Mouse (Mus musculus) stomach, embryonic 14.5 days (tissue): Measurements from ENCODE around the gene Cmah. TPM values are rescaled to one million over a fixed set of nuclear protein-coding genes. Genes with fewer than 3 reads are reported as not detected.

Source experiments
- ATAC-seq: fragments of 200-750 bp; cut with Nextera tagmentation; 2 replicates; pipeline ENCODE4 v1.8.0; 2017; ENCODE audit warnings: low read depth, moderate TSS enrichment; ENCODE audit not compliant: insufficient number of reproducible peaks, insufficient read depth, low FRiP score
- H3K27ac ChIP-seq: fragments of 300-500 bp; sonication (generic); 2 replicates; pipeline ENCODE4 v1.5.1; 2014; ENCODE audit warnings: mild to moderate bottlenecking, low read length, moderate library complexity, mixed read lengths
- H3K27me3 ChIP-seq: fragments of 300-500 bp; sonication (generic); 2 replicates; pipeline ENCODE4 v1.6.1; 2014; ENCODE audit warnings: low read length, control low read depth, mixed read lengths; ENCODE audit not compliant: control insufficient read depth, insufficient read depth
- H3K36me3 ChIP-seq: fragments of 300-500 bp; sonication (generic); 2 replicates; pipeline ENCODE4 v1.6.1; 2014; ENCODE audit warnings: mild to moderate bottlenecking, control low read depth, low read length, moderate library complexity, mixed read lengths; ENCODE audit not compliant: control insufficient read depth, insufficient read depth
- H3K4me1 ChIP-seq: fragments of 300-500 bp; sonication (generic); 2 replicates; pipeline ENCODE4 v1.6.1; 2014; ENCODE audit warnings: low read length, control low read depth, mixed read lengths; ENCODE audit not compliant: control insufficient read depth, insufficient read depth
- H3K4me2 ChIP-seq: fragments of 300-500 bp; sonication (generic); replicated peaks from 2 replicates; pipeline ENCODE4 v1.6.1; 2014; ENCODE audit warnings: low read depth, low read length, control low read depth
- H3K4me3 ChIP-seq: fragments of 300-500 bp; sonication (generic); 2 replicates; pipeline ENCODE4 v1.5.1; 2014; ENCODE audit warnings: low read depth, low read length, control low read depth
- H3K9ac ChIP-seq: fragments of 300-500 bp; sonication (generic); replicated peaks from 2 replicates; pipeline ENCODE4 v1.6.1; 2014; ENCODE audit warnings: low read depth, mild to moderate bottlenecking, control low read depth, low read length, moderate library complexity, mixed read lengths
- H3K9me3 ChIP-seq: fragments of 300-500 bp; sonication (generic); 2 replicates; pipeline ENCODE4 v1.6.1; 2016; ENCODE audit warnings: low read depth, low read length, control low read depth; ENCODE audit not compliant: control insufficient read depth
- WGBS: fragments of 180-500 bp; shearing (Covaris S2); extraction: QIAGEN DNeasy Blood & Tissue Kit; methylation state at CpG from one replicate; pipeline ENCODE4 v1.1.7; 2014; 5-methylcytosine and 5-hydroxymethylcytosine counted together
- polyA plus RNA-seq: library from polyadenylated mRNA; unstranded; fragments of >200 nt; fragmentation: Nextera tagmentation; extraction: Ambion mirVana; gene quantifications from 2 replicates; pipeline ENCODE4 v1.2.1, GENCODE M21; 2014

Cmah gene
- polyA plus RNA-seq, 1 experiment from 2014 or later, result 0.65 TPM

- H3K27me3 ChIP-seq, result no peaks in the 10 kb centered on the region
- H3K4me1 ChIP-seq, result peaks cover 5% of the 10 kb centered on the region; the same call in 1 of the 2 replicates
- no peak for ATAC-seq
- no peak overlapping the region for H3K4me2 ChIP-seq
- 53% methylated on average over 6 of the region's 6 CpGs for WGBS
- H3K9ac ChIP-seq, result no peak overlapping the region
- H3K36me3 ChIP-seq, result no peaks in the 10 kb centered on the region
- H3K4me3 ChIP-seq, result no peak overlapping the region
- no peaks in the 10 kb centered on the region for H3K9me3 ChIP-seq
- no peak overlapping the region for H3K27ac ChIP-seq
Observed at GRCm38 (mm10) chr13:24442272-24442671, 115.1 kb downstream of the Cmah start.

GRCm38 (mm10) chr13:24443763-24444347 lies 116.7 kb downstream of the Cmah start:
- H3K27ac ChIP-seq, result peak overlapping the region; percentile 30; the same call in 1 of the 2 replicates
- no peak overlapping the region for H3K9ac ChIP-seq
- H3K36me3 ChIP-seq, result no peaks in the 10 kb centered on the region
- ATAC-seq, result no peak
- no peaks in the 10 kb centered on the region for H3K27me3 ChIP-seq
- H3K9me3 ChIP-seq, result no peaks in the 10 kb centered on the region
- 62% methylated on average over 4 of the region's 4 CpGs for WGBS
- no peak overlapping the region for H3K4me3 ChIP-seq
- H3K4me2 ChIP-seq, result no peak overlapping the region
- peaks cover 6% of the 10 kb centered on the region; the same call in 1 of the 2 replicates for H3K4me1 ChIP-seq

- Histone ChIP-seq H3K27me3 (no peaks in the 10 kb centered on the region), H3K9ac (no peak overlapping the region), H3K4me3 (no peak overlapping the region), H3K4me1 (peaks cover 6% of the 10 kb centered on the region; the same call in 1 of the 2 replicates), H3K27ac (no peak overlapping the region), H3K36me3 (no peaks in the 10 kb centered on the region), H3K9me3 (no peaks in the 10 kb centered on the region), H3K4me2 (no peak overlapping the region)
- 50% methylated on average over 4 of the region's 4 CpGs for WGBS
- ATAC-seq, result no peak
Observed at GRCm38 (mm10) chr13:24444709-24445108, 117.5 kb downstream of the Cmah start.

GRCm38 (mm10) chr13:24445166-24445565 lies 118.0 kb downstream of the Cmah start:
- no peak for ATAC-seq
- Histone ChIP-seq H3K9ac (no peak overlapping the region), H3K36me3 (no peaks in the 10 kb centered on the region), H3K27ac (no peak overlapping the region), H3K4me2 (no peak overlapping the region), H3K9me3 (no peaks in the 10 kb centered on the region), H3K27me3 (no peaks in the 10 kb centered on the region), H3K4me1 (peaks cover 6% of the 10 kb centered on the region; the same call in 1 of the 2 replicates), H3K4me3 (no peak overlapping the region)
- WGBS, result 90% methylated on average over 3 of the region's 3 CpGs

GRCm38 (mm10) chr13:24446081-24446480 lies 118.9 kb downstream of the Cmah start:
- Histone ChIP-seq H3K9ac (no peak overlapping the region), H3K27ac (no peak overlapping the region), H3K4me2 (no peak overlapping the region), H3K4me3 (no peak overlapping the region), H3K9me3 (no peaks in the 10 kb centered on the region), H3K4me1 (peaks cover 6% of the 10 kb centered on the region; the same call in 1 of the 2 replicates), H3K27me3 (no peaks in the 10 kb centered on the region), H3K36me3 (no peaks in the 10 kb centered on the region)
- no peak for ATAC-seq
- 66% methylated on average over 4 of the region's 4 CpGs for WGBS

GRCm38 (mm10) chr13:24447043-24447442 lies 119.8 kb downstream of the Cmah start:
- ATAC-seq, result no peak
- Histone ChIP-seq H3K4me3 (no peak overlapping the region), H3K27ac (peak overlapping the region; percentile 55; the same call in 1 of the 2 replicates), H3K36me3 (no peaks in the 10 kb centered on the region), H3K4me2 (no peak overlapping the region), H3K27me3 (no peaks in the 10 kb centered on the region), H3K9ac (no peak overlapping the region), H3K4me1 (peaks cover 6% of the 10 kb centered on the region; the same call in 1 of the 2 replicates), H3K9me3 (no peaks in the 10 kb centered on the region)
- 24% methylated on average over 5 of the region's 5 CpGs for WGBS

- Histone ChIP-seq H3K27me3 (no peaks in the 10 kb centered on the region), H3K4me2 (no peak overlapping the region), H3K36me3 (no peaks in the 10 kb centered on the region), H3K9me3 (no peaks in the 10 kb centered on the region), H3K9ac (no peak overlapping the region), H3K27ac (no peak overlapping the region), H3K4me3 (no peak overlapping the region), H3K4me1 (peaks cover 6% of the 10 kb centered on the region; the same call in 1 of the 2 replicates)
- ATAC-seq, result no peak
- WGBS, result 68% methylated on average over 6 of the region's 6 CpGs
Observed at GRCm38 (mm10) chr13:24448578-24448977, 121.4 kb downstream of the Cmah start.

- Histone ChIP-seq H3K36me3 (no peaks in the 10 kb centered on the region), H3K4me2 (no peak overlapping the region), H3K9me3 (no peaks in the 10 kb centered on the region), H3K27me3 (no peaks in the 10 kb centered on the region), H3K4me1 (peaks cover 6% of the 10 kb centered on the region; the same call in 1 of the 2 replicates), H3K9ac (no peak overlapping the region), H3K4me3 (no peak overlapping the region), H3K27ac (no peak overlapping the region)
- 76% methylated on average over 2 of the region's 2 CpGs for WGBS
- ATAC-seq, result no peak
Observed at GRCm38 (mm10) chr13:24451455-24451854, 124.3 kb downstream of the Cmah start.

- Histone ChIP-seq H3K4me2 (no peak overlapping the region), H3K9me3 (no peaks in the 10 kb centered on the region), H3K4me1 (no peaks in the 10 kb centered on the region), H3K27ac (no peak overlapping the region), H3K27me3 (no peaks in the 10 kb centered on the region), H3K36me3 (no peaks in the 10 kb centered on the region), H3K9ac (no peak overlapping the region), H3K4me3 (no peak overlapping the region)
- ATAC-seq, result no peak
- WGBS, result 94% methylated on average over 5 of the region's 5 CpGs
Observed at GRCm38 (mm10) chr13:24453737-24454136, 126.5 kb downstream of the Cmah start.
